Mouse (Mus musculus): ENCODE results near the gene Armh2.

DNA sequence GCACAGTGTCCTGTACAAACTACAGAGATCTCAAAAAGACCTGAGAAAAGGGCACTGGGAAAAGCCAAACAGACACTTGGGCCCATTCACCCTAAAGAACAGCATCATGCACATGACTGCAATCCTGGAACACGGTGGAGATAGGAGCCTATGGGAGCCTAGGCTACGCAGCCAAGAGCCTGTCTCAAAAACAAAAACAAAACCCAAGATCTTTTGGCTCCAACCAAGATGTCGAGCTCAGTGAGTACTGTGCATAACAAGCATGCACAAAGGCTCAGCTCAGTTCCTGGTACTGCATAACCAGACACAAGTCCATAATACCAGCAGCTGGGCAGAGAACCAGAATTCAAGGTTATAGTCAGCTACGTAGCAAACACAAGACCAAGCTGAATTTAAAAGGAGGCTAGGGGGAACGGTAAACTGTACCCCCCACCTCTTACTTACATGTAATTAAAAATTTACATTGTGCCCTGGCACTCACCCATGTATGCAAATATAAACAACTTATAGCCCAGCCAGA, 19.4 kb downstream of the Armh2 start:
- TF ChIP-seq CTCF (IDR thresholded peaks at IDR 0.05; ENCODE audit: control insufficient read depth, insufficient read depth, low read length): no peak
- TF ChIP-seq POLR2A (IDR thresholded peaks at IDR 0.05; ENCODE audit: borderline replicate concordance, control insufficient read depth, low read depth, low read length): no peak

Data from bone marrow, adult 2 months (tissue).